Mouse (Mus musculus) kidney, postnatal 25 days (tissue): ENCODE data around the gene Trpv2.
"Not testable (repeated sequence)": the region's sequence is repeated elsewhere in the genome, so short reads cannot be mapped to it uniquely, and the experiment has no call there.

Experiments
- DNase-seq, 2 experiments: peaks; one replicate each; pipeline ENCODE4 v3.0.0; 2021; ENCODE audit warnings: mixed read lengths in 2 of 2

Trpv2 gene

DNA sequence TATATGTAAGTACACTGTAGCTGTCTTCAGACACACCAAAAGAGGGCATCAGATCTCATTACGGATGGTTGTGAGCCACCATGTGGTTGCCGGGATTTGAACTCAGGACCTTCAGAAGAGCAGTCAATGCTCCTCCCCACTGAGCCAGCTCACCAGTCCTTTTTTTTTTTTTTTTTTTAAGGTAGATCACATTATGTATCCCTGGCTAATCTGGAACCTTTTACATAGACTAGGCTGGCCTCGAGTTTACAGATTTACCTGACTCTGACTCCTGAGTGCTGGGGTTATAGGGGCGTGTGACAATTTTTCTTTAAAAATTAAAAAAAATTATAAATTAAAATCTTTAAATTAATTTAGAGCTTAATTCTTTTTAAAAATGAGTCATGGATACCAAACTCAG is 75.5 kb downstream of the Trpv2 start:
- not testable (repeated sequence) for DNase-seq
